Mouse (Mus musculus): Measurements from ENCODE around the gene G6pc2.
A peak's percentile ranks its signal among the peaks of the same experiment; 100 is the strongest.

G6pc2 gene

DNA sequence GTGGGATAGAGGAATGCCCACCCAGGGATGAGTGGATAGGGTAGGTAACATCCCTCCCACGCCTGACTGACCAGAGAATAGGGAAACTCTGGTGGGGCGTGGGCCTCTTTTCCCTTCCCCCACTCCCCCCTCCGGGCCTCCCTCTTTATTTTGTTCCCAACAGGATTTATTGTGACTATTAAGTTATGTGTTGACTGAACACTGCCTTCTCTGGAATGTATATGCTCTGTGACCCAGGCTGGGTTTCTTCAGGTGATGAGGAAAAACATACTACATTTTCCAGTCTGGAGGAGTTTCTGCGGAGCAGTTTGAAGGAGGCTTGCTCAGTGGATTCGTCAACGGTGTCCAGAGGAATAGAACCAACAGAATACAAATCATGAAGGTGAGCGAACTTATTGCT, at the start of gene G6pc2:
Gene G6pc2, plus strand, starts transcription at position 301 of the 400 bp plus-strand sequence.
- no peak for DNase-seq (ENCODE audit: low read depth, low spot score)

DNA sequence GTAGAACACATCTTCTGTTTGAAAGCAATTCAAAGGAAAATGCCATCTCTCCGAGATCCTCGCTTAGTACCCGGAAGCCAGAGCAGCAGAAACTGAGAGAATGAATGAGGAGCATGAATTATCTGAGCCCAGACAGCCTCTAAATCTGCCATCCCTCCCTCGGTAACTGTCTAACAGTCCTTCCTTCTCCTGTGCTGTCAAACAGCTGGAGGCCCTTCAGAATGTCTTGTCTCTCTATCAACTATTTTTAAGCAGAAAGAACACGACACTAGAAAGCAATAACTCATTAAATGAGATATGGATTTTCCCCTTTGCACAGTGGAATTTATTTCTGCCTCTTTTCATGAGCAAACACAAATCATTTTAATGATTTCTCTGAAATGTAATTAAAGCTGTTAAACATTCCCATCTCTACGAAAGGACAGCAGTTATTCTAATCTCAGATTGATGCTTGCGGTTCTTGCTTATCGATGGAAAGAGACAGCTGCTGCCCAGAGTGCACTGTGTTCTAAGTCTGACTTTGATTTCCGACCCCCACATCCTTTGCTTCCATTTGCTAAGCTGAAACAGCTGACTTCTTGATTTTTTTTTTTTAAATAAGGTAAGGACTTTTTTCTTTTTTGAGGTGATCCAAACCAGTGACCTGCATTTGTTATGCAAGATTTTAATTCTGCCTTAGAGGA, 40.3 kb upstream of the G6pc2 start:
- DNase-seq (ENCODE audit: low read depth, low spot score) = no peak

DNA sequence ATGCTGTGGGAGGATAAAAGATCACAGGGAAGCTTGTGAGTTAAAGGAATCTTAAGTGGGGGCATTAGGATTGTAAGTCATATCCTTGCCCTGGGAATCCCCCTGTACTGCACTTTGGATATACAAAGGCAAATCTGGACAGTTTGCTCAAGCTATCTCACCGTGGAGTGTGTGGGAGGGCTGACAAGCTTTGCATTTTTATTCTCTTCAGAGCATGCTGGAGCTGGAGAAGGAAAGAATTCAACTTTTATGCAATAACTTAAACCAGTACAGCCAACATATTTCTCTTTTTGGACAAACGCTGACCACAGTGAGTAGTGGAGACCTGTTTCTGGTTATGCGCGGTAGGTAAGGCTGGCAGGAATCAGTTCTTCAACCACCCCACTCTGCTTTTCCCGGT, 35.6 kb upstream of the G6pc2 start:
- DNase-seq (ENCODE audit: low read depth, low spot score) = no peak

DNA sequence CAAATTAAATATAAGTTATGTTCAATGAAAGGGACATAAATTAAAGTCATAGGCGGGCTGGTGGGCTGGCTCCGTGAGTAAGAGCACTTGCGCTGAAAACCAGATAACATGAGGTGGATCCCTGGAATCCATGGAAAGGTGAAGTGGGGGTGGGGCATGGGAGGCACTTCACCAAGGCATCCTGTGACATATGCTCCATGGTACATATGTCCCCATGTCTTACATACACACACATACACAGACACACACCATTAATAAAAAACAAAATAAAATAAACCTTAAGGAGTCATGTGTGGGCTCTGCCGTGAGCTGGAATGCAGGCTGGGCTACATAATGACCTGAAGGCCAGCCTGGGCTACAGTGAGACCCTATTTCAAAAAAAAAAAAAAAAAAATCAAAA, 31.2 kb upstream of the G6pc2 start:
- DNase-seq (ENCODE audit: low read depth, low spot score) = no peak

DNA sequence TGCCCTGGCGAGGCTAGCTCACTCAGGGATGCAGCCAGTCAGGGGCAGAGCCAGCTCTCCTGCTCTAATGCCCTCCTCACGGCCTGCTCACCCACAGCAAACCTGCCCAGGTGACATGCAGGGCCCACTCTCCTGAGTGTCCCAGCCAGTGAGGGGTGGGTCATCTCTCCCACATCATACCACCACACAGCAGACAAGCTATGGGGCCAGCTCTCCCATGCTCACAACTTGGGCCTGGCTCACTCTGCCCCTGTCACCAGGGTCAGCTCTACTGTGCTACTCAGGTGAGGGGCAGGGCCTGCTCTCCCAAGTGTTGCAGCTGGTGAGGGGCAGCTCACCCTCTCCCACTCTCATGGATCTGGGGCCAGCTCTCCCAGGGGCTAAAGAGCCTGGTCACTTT, 22.9 kb upstream of the G6pc2 start:
- DNase-seq (ENCODE audit: low read depth, low spot score) = no peak

DNA sequence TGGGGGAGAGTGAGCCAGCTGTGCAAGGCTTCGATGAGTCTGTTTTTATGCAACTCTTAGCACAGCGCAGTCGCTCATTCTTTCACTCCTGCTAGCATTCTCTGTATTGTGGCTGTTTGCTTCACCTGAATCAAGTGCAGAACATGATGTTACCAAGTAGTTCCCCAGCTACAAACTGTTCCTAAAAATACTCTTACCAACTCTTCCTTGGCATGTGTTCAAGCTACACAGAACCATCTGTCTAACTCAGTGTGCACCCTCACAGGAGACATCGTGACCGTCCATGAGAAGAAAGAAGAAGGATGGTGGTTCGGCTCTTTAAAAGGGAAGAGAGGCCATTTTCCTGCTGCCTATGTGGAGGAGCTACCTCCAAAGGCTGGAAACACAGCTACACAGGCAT, 22.1 kb upstream of the G6pc2 start:
- no peak for DNase-seq (ENCODE audit: low read depth, low spot score)

DNA sequence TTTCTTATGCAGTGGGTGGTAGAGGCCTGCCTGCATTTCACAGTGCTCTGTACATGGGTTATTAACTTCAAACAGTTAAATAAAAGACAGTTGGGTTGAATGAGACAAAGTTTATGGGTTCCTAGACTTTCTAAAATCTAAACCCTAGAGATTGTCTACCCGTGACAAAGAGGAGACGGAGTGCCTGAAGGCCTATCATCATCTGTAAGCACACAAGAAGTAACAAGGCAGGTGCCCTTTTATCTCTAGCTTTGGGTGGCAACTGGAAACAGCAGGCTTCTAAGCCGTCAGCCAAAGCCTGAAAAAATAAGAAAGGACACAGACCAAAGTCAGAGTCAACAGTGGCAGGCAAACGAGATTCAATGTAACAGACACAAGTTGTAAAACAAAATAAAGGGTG, 21.7 kb upstream of the G6pc2 start:
- DNase-seq (ENCODE audit: low read depth, low spot score) = no peak

DNA sequence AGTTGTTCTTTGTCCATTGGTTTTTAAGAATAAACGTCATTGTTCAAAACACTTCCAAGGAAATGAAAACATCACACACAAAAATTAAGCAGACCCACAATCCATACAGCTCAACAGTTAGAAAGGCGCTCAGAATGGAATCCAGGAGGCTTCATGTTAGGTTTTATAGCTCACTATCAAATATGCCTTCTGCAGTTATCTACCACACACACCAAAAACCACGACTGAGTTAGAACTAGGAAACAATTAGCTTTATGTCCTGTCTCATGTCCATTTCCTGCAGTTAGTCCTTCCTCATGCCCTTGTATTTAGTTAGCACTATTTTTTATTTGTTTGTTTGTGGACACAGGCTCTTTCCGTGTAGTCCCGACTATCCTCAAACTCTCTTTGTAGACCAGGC, 19.8 kb upstream of the G6pc2 start:
- no peak for DNase-seq (ENCODE audit: low read depth, low spot score)

DNA sequence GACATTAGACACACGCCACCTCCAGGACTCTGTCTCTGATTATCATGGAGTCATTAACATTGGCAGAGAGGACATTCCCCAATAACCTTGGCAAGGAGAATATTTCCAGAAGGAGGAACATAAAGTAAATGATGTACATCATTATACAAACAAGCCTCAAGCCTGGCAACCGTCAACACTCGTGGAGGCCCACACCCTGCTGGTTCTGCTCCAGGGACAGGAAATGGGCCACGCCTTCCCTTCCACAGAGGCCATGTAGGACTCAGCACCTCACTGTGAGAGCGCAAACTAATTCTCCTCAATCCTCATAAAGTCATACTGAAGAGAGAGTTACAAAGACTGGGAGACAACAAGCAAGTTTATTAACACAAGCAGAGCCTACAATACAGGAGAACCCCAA, 17.3 kb upstream of the G6pc2 start:
- no peak for DNase-seq (ENCODE audit: low read depth, low spot score)

DNA sequence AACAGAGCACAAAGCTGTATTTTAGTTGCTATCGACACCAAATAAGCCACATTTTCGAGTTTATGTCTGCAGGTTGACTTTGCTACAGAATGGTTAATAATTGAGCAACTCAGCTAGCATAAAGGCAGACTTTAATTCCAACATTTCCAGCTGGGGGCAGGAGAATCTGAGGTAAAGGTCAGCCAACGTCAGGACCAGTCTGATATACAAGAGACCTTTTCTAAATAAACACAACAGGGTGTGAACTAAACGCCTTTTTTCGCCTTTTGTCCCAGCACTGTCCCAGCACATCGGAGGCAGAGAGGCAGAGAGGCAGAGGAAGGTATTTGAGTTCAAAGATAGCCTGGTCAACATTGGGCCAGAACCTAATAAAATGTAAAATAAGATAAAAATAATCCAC, 5.7 kb upstream of the G6pc2 start:
- DNase-seq (ENCODE audit: low read depth, low spot score) = no peak

DNA sequence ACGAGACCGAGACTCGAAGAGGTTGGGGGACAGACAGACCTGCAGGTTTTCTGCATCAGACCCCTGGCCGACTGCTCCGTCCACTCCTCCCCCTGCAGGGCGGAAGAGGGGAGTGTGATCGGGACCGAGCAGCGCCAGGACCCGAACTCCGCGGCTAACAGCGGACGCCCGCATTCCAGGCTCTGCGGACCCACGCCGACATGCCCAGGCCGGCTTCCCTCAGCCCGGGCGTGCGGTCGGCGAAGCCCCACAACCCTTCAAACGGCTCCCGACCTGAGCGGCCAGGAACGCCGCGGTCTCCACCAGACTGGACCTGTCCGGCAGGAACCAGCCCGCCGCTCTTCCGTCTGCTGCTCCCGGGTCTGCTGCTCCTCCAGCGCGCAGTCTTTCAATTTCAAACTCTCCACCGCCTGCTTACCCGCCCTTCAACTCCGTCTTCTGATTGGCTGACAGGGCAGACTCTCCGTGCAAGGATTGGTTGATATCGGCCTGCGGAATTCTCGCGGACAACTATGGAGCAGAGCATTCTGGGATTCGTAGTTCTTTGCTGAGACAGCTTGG, 5.0 kb upstream of the G6pc2 start, which contains the start of gene Spc25:
Gene Spc25, minus strand, starts transcription at position 404 of the 561 bp plus-strand sequence.
- peak; percentile 84 for DNase-seq (ENCODE audit: low read depth, low spot score)

DNA sequence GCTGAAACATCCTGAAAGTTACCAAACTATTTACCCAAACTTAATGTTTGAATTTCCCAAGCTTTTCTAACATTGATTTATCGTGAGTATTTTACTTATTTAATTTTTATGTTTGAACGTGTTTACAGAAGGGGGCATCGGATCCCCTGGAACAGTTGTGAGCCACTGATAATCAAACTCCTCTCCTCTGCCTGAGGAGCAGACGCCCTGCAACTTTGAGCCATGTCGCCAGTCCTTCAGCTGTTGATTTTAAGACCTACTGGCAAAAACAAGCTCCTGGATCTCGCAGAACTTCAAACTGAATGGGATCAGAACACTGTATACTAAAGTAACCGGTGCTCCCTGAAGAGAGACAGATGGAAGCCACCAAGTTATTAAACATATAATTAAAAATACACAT, 4.3 kb upstream of the G6pc2 start:
- no peak for DNase-seq (ENCODE audit: low read depth, low spot score)

DNA sequence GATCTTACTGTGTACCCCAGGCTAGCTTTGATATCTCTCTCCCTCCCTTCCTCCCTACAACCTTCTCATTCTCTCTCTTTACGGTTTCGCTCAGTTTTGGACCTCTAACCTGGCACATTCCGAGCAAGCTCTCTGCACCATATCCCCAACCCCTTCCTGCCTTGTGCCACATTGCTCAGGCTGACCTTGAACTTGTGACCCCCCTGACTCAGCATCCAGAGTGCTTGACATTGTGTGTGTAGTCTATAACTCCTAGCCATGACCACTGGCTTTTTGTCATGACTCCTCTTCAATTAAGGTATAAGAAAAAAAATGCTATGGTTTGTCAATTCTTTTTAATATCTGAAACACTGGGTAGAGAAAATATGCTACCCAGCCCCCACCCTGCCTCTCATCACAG, 1.2 kb upstream of the G6pc2 start:
- DNase-seq (ENCODE audit: low read depth, low spot score) = no peak

DNA sequence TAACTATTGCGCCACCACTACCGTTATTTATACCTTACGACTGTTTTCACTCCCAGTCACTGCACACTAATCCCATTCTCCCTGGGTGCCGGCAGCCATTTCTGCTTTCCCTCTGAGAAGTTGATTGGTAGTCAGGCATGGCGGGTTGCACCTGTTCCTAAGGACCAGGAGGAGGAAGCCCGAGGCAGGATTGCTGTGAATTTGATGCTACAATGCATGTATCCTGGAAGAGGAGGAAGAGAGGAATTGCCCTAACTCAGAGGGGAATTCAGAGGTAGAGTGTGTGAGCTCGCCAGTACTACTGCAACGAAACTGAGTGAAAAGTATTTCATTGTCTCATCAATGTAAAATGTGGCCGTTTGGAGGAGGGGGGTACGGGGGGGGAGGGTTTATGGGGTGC, 1.8 kb downstream of the G6pc2 start:
- no peak for DNase-seq (ENCODE audit: low read depth, low spot score)

DNA sequence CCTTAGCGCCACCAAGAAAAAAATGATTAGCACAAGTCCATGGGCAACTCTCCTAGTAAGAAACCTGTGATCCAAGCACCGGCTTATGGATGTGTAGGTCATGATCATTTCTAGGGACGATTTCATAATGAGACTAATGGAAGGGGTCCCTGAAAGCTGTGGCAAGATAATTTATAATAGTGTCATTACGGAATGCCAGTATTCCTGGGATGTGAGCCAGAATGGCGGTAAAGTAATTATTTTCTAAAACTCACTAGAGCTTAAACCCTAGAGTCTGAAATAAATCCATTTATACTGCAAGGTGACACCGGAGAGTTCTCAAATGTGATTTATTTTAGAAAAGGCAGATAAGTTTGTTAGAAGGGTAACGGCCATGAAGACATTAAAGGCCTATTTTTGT, 4.4 kb downstream of the G6pc2 start:
- DNase-seq (ENCODE audit: low read depth, low spot score) = no peak

DNA sequence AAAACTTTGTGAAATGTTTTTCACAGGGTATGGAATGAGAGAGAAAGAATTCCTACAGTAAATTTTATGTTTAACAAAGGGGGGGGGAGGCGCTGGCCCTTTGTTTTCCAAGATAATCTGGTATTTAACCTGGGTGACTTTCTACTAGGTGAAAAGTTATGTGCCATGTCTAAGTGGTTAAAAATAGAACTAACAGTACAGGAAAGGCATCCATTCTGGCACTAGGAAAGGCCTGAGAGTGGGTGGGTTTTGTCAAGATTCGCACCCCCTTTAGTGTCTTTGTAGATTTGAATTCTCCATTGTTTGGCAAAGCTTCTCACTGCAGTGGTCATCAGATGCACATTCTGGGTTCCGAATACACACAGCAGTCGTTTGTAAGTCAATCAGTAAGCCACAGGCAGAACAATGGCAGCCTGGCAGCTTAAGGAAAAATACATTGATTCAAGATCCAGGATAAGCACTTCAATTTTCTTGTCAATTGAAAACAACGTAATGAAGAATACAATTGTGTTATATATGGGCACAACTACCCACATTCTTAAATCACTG, 11.1 kb downstream of the G6pc2 start:
- no peak for DNase-seq (ENCODE audit: low read depth, low spot score)

DNA sequence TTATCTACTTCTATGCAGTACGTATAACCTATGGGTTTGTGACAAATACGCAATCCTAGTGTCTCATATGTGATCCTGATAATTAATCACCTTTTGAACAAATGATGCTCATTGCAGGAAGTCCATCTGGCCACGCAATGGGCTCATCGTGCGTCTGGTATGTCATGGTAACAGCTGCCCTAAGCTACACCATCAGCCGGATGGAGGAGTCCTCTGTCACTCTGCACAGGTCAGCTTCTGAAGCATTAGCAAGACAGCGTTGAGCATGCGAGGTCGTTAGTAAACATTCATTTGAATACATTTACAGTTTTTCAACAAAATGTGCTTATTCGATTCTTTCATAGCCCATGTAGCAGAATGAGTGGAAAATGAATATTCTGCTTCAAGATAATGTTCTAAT, 11.9 kb downstream of the G6pc2 start:
- no peak for DNase-seq (ENCODE audit: low read depth, low spot score)

DNA sequence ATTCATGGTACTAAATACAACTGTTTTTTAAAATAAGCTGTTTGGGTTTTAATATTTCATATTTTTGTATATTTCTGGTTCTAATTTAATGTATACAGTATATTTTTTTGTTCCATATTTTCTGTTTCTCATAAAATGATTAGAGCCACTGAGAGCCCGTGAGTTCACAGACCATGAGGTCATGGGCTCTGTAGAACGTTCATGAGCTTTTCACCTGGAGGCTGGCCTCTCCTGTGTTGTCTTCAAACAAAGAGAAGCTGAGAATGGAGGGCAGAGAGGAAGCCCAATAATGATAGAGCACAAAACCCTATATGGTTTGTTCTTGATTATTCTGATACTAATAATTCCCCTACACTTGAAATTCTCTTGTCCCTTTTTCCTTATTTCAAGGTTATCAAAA, 13.9 kb downstream of the G6pc2 start:
- DNase-seq (ENCODE audit: low read depth, low spot score) = no peak

DNA sequence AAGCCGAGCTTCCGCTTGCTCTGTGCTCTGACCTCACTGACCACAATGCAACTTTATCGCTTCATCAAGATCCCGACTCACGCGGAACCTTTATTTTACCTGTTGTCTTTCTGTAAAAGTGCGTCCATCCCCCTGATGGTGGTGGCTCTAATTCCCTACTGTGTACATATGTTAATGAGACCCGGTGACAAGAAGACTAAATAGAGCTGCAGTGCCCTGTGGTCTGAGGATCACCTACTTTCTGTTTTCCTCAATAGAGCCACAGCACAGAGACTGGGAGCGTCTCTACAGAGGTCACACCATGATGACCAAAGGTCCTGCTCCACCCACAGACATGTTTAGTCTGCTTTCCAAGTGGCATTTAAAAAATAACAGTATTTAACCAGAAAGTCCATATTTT, 16.0 kb downstream of the G6pc2 start:
- DNase-seq (ENCODE audit: low read depth, low spot score) = no peak

DNA sequence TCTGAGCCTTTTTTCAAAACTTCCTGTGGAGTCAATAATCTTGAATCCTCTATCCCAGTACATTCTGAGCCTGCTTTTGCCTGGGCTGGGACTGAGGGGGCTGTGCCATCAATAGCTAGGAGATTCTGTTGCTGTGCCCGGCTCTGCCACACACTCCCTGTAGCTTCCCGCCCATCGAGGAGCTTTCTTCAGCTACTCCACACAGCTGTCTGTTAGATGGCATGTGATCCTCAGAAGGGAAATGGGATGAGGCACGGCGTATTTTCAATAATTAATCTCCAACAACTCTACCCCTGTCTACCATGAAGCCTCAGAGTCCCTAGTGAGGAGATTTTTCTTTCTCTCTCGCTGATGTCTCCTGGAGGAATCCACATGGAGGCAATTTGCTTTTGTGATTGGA, 17.8 kb downstream of the G6pc2 start:
- DNase-seq (ENCODE audit: low read depth, low spot score) = no peak

DNA sequence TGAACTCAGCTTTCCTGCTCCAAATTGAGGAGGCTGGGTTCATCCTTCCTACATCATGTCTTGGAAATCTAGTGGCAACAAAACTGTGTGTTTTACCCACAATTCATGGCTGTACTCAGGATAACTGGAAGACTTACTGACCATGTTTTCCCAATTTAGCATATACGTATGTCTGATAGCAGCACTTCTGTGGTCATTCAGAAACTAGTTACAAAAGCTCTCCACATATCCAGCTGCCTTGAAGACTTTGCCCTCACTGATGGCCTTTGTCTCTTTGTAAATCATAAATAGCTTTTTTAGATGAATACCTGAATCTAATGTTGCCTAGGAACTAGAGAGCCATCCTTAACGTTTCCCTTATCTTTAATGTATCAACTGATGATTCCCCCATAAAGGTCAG, 19.3 kb downstream of the G6pc2 start:
- no peak for DNase-seq (ENCODE audit: low read depth, low spot score)

DNA sequence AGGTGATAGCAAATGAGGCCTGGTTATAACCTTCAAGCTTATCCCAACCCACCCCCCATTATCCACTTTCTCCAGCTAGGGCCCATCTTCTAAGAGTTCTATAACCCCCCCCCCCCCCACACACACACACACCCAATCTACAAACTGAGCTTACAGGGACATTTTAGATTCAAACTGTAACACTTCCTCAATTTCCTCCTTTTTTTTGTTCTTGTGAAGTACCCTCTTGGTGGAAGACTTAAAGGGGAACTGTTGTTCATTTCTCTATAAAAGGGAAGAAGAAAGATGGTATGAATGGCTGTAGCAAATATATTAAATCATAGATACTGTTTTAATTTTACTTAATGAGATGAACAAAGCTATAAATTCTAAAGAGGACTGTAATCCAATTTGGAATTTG, 21.2 kb downstream of the G6pc2 start:
- DNase-seq (ENCODE audit: low read depth, low spot score) = no peak

DNA sequence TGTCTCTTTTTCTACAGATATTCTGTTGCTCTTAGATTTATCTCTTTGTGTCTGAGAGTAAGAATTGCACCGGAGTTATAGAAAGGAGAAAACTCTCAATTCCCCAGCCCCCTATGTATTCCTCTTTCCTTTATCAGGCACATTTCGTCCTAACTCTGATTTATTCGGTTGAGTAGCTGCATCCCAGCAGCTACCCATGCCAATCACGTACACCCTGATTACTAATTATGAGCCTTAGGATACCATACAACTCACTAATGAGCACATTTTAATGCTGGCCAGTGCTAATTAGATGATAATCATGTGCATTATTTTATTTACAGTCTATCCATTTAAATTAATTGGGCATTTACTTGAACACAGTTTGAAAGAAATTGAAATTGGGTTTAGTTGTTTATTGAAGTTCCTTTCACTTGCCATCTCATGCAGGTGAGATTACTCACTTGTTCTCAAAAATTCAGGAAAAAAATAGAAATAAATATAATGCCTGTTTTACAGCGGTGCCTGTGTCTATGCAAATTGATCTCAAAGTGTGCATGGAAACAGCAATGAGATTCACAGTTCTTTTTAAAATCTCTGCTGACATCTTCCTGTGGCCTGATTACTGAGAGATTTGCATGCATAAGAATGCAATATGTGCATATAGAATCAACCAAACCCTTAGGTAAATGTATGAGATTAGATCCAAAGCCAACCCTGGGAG, 24.3 kb downstream of the G6pc2 start:
- DNase-seq (ENCODE audit: low read depth, low spot score) = no peak

Data from brain, embryonic 18.5 days (tissue).